Mouse (Mus musculus): ENCODE measurements around the gene Olfr1420. TPM values are rescaled to one million over a fixed set of nuclear protein-coding genes. Genes with fewer than 3 reads are reported as not detected.
A peak's percentile ranks its signal among the peaks of the same experiment; 100 is the strongest.

Olfr1420 gene
- total and polyA plus RNA-seq, 3 experiments = not detected

- DNase-seq (ENCODE audit: extremely low read depth) = peak; percentile 32
- H3K27me3 ChIP-seq (replicated peaks) = no peaks in the 10 kb centered on the region
- peak overlapping the region; percentile 67; the same call in 1 of the 2 replicates for H3K4me2 ChIP-seq (ENCODE audit: insufficient read depth, low read depth, poor library complexity, severe bottlenecking)
- H3K9me3 ChIP-seq (replicated peaks; ENCODE audit: low read length) = no peaks in the 10 kb centered on the region
- H3K36me3 ChIP-seq (replicated peaks in 1 of 2; ENCODE audit: control insufficient read depth in 1 of 2, insufficient read depth in 1 of 2, low read length in 1 of 2) = peaks cover 16 to 26% of the 10 kb centered on the region in 2 experiments
- TF ChIP-seq CTCF (conservative IDR thresholded peaks at IDR 0.05 in 1 of 2, IDR thresholded peaks at IDR 0.05 in 1 of 2; ENCODE audit: low read depth in 2 of 2, low read length in 2 of 2) (no peak), MAFK (IDR thresholded peaks at IDR 0.05; ENCODE audit: insufficient replicate concordance, low read length) (no peak), USF2 (conservative IDR thresholded peaks at IDR 0.05; ENCODE audit: low read depth, low read length) (no peak), ZNF384 (IDR thresholded peaks at IDR 0.05; ENCODE audit: low read depth, low read length) (peak; percentile 72), SIN3A (IDR thresholded peaks at IDR 0.05; ENCODE audit: low read length) (peak; percentile 82), BHLHE40 (IDR thresholded peaks at IDR 0.05; ENCODE audit: low read depth, low read length) (peak; percentile 27; the same call in 1 of the 2 replicates), CHD2 (IDR thresholded peaks at IDR 0.05; ENCODE audit: low read length) (peak; percentile 70; the same call in 1 of the 2 replicates), ZMIZ1 (IDR thresholded peaks at IDR 0.05; ENCODE audit: low read depth, low read length) (no peak), MXI1 (IDR thresholded peaks at IDR 0.05; ENCODE audit: low read depth, low read length) (peak; percentile 81), UBTF (IDR thresholded peaks at IDR 0.05; ENCODE audit: low read depth, low read length) (no peak), MAZ (IDR thresholded peaks at IDR 0.05; ENCODE audit: low read depth, low read length) (peak; percentile 84; the same call in 1 of the 2 replicates), MEF2A (IDR thresholded peaks at IDR 0.05; ENCODE audit: borderline replicate concordance, low read depth, low read length) (0 out of 2 replicates have a peak, but pooled peaks have one; percentile 11), IRF4 (IDR thresholded peaks at IDR 0.05; ENCODE audit: low read depth, low read length) (no peak), TBP (conservative IDR thresholded peaks at IDR 0.05; ENCODE audit: low read depth, low read length) (no peak), E2F4 (IDR thresholded peaks at IDR 0.05; ENCODE audit: insufficient replicate concordance, low read depth, low read length) (0 out of 2 replicates have a peak, but pooled peaks have one; percentile 5), EP300 (IDR thresholded peaks at IDR 0.05; ENCODE audit: low read length) (no peak), POLR2AphosphoS2 (IDR thresholded peaks at IDR 0.05; ENCODE audit: low read depth, low read length) (no peak), TCF12 (IDR thresholded peaks at IDR 0.05; ENCODE audit: low read depth, low read length) (0 out of 2 replicates have a peak, but pooled peaks have one; percentile 17), ZKSCAN1 (IDR thresholded peaks at IDR 0.05; ENCODE audit: borderline replicate concordance, low read depth, low read length) (no peak)
- dilution Hi-C loops (cut with MboI; ENCODE audit: extremely low pct_ligation_motif_present, extremely low pct_unique_long_range_greater_than_20kb, low sequenced_read_pairs) (no loop called here), in situ Hi-C loops (cut with MboI; ENCODE audit: low pct_ligation_motif_present, low pct_unique_long_range_greater_than_20kb, low sequenced_read_pairs) (no loop called here)
- peaks cover 7 to 39% of the 10 kb centered on the region in 2 experiments for H3K4me1 ChIP-seq (ENCODE audit: control insufficient read depth in 1 of 2, insufficient read depth in 2 of 2)
- H3K79me2 ChIP-seq (replicated peaks; ENCODE audit: control insufficient read depth, extremely low read depth, insufficient read depth, poor library complexity, severe bottlenecking) = peaks cover 35% of the 10 kb centered on the region
- H3K9ac ChIP-seq (ENCODE audit: insufficient read depth, low read depth) = peak overlapping the region; percentile 91
- H3K4me3 ChIP-seq (replicated peaks in 1 of 3; ENCODE audit: low read depth in 2 of 3, low read length in 2 of 3, poor library complexity in 1 of 3) = peak overlapping the region; percentile 82 to 95 (median 84)
- H3K27ac ChIP-seq (ENCODE audit: insufficient read depth, low read depth) = peak overlapping the region; percentile 45; the same call in 1 of the 2 replicates
Observed at GRCm38 (mm10) chr19:11912533-11913121, 26.3 kb downstream of the Olfr1420 start.

GRCm38 (mm10) chr19:11915804-11916203, 29.4 kb downstream of the Olfr1420 start:
- H3K9ac ChIP-seq (ENCODE audit: insufficient read depth, low read depth) = no peak overlapping the region
- dilution Hi-C loops (cut with MboI; ENCODE audit: extremely low pct_ligation_motif_present, extremely low pct_unique_long_range_greater_than_20kb, low sequenced_read_pairs) = no loop called here
- TF ChIP-seq ETS1 (conservative IDR thresholded peaks at IDR 0.05; ENCODE audit: low read depth, low read length) (no peak), CTCF (conservative IDR thresholded peaks at IDR 0.05 in 1 of 2, IDR thresholded peaks at IDR 0.05 in 1 of 2; ENCODE audit: low read depth in 2 of 2, low read length in 2 of 2) (no peak), MAFK (IDR thresholded peaks at IDR 0.05; ENCODE audit: insufficient replicate concordance, low read length) (no peak), NELFE (IDR thresholded peaks at IDR 0.05; ENCODE audit: low read depth, low read length) (no peak), ZKSCAN1 (IDR thresholded peaks at IDR 0.05; ENCODE audit: borderline replicate concordance, low read depth, low read length) (no peak), MEF2A (IDR thresholded peaks at IDR 0.05; ENCODE audit: borderline replicate concordance, low read depth, low read length) (no peak), SMC3 (IDR thresholded peaks at IDR 0.05; ENCODE audit: low read depth, low read length) (no peak), CHD2 (IDR thresholded peaks at IDR 0.05; ENCODE audit: low read length) (no peak), ZC3H11A (IDR thresholded peaks at IDR 0.05; ENCODE audit: low read depth, low read length) (no peak), KAT2A (IDR thresholded peaks at IDR 0.05; ENCODE audit: insufficient replicate concordance, low read length) (no peak), BHLHE40 (IDR thresholded peaks at IDR 0.05; ENCODE audit: low read depth, low read length) (no peak), MAX (IDR thresholded peaks at IDR 0.05; ENCODE audit: low read length) (no peak), PAX5 (IDR thresholded peaks at IDR 0.05; ENCODE audit: low read length) (no peak), RAD21 (IDR thresholded peaks at IDR 0.05; ENCODE audit: low read depth, low read length) (no peak), CHD1 (IDR thresholded peaks at IDR 0.05; ENCODE audit: low read depth, low read length) (no peak)
- no peaks in the 10 kb centered on the region for H3K27me3 ChIP-seq (replicated peaks)
- H3K4me1 ChIP-seq (ENCODE audit: control insufficient read depth in 1 of 2, insufficient read depth in 2 of 2) = peaks cover 3 to 37% of the 10 kb centered on the region in 2 experiments
- H3K36me3 ChIP-seq (replicated peaks in 1 of 2; ENCODE audit: control insufficient read depth in 1 of 2, insufficient read depth in 1 of 2, low read length in 1 of 2) = peaks cover 30 to 47% of the 10 kb centered on the region in 2 experiments
- H3K9me3 ChIP-seq (replicated peaks; ENCODE audit: low read length) = no peaks in the 10 kb centered on the region
- no peak overlapping the region for H3K27ac ChIP-seq (ENCODE audit: insufficient read depth, low read depth)
- DNase-seq (ENCODE audit: extremely low read depth) = no peak
- H3K4me2 ChIP-seq (ENCODE audit: insufficient read depth, low read depth, poor library complexity, severe bottlenecking) = no peak overlapping the region
- in situ Hi-C loops (cut with MboI; ENCODE audit: low pct_ligation_motif_present, low pct_unique_long_range_greater_than_20kb, low sequenced_read_pairs) = no loop called here
- peaks cover 45% of the 10 kb centered on the region for H3K79me2 ChIP-seq (replicated peaks; ENCODE audit: control insufficient read depth, extremely low read depth, insufficient read depth, poor library complexity, severe bottlenecking)
- no peak overlapping the region for H3K4me3 ChIP-seq (replicated peaks in 1 of 3; ENCODE audit: low read depth in 2 of 3, low read length in 2 of 3, poor library complexity in 1 of 3)

Measured in CH12.LX (cell line).